9 mouse cellular contexts compared by ENCODE assay signal in genomic region chr1:166049046-166049827, GRCm38 (mm10). TPM values are rescaled to one million over a fixed set of nuclear protein-coding genes. Genes with fewer than 3 reads are reported as not detected.
A peak's percentile ranks its signal among the peaks of the same experiment; 100 is the strongest.
DNase-seq lines count a peak whose midpoint lies in the region; ATAC-seq and TF ChIP-seq lines count a peak whose summit lies in the region.
"Had no signal": no experiment of that assay in that cellular context is flagged by ENCODE, and none has a peak within 500 bp of the region (broad histone marks: within the 10 kb centered on the region; RNA-seq: fewer than 3 reads in every experiment).

No protein-coding gene starts in this region.

- H3K9me3 ChIP-seq in CH12.LX (replicated peaks; ENCODE audit: low read length), result no peaks in the 10 kb centered on the region
- no peaks in the 10 kb centered on the region for H3K9me3 ChIP-seq in forebrain, embryonic 16.5 days (ENCODE audit: control insufficient read depth, low read length)
- H3K9me3 ChIP-seq in liver, embryonic 16.5 days (replicated peaks; ENCODE audit: control insufficient read depth, low read length), result no peaks in the 10 kb centered on the region

- no peak overlapping the region for H3K4me3 ChIP-seq in CH12.LX (replicated peaks in 1 of 3; ENCODE audit: low read depth in 2 of 3, low read length in 2 of 3, poor library complexity in 1 of 3)
- peak overlapping the region; percentile 49 for H3K4me3 ChIP-seq in forebrain, embryonic 16.5 days (replicated peaks; ENCODE audit: low read length)
- no peak overlapping the region for H3K4me3 ChIP-seq in liver, embryonic 16.5 days (ENCODE audit: low read depth, low read length)
- peak overlapping the region; percentile 11; the same call in 1 of the 2 replicates for H3K4me3 ChIP-seq in thymus, adult 2 months (ENCODE audit: control insufficient read depth, insufficient read depth, low read length)
- H3K4me3 ChIP-seq: erythroblast, embryonic 14.5 days had no signal

- TF ChIP-seq POLR2A in CH12.LX (IDR thresholded peaks at IDR 0.05; ENCODE audit: low read depth, low read length), result no peak
- no peak for TF ChIP-seq POLR2A in thymus, adult 2 months (IDR thresholded peaks at IDR 0.05; ENCODE audit: control insufficient read depth, extremely low read depth, insufficient read depth, low read length, poor library complexity)

- in situ Hi-C loops in CH12.LX (cut with MboI; ENCODE audit: low pct_ligation_motif_present, low pct_unique_long_range_greater_than_20kb, low sequenced_read_pairs), result no loop called here

- TF ChIP-seq RAD21 in CH12.LX (IDR thresholded peaks at IDR 0.05; ENCODE audit: low read depth, low read length), result no peak

- H3K79me2 ChIP-seq in CH12.LX (replicated peaks; ENCODE audit: control insufficient read depth, extremely low read depth, insufficient read depth, poor library complexity, severe bottlenecking), result no peaks in the 10 kb centered on the region

- peaks cover 11% of the 10 kb centered on the region for H3K27me3 ChIP-seq in CH12.LX (replicated peaks)
- peaks cover 7% of the 10 kb centered on the region; the same call in 1 of the 2 replicates for H3K27me3 ChIP-seq in forebrain, embryonic 16.5 days (replicated peaks; ENCODE audit: control insufficient read depth, insufficient read depth, low read length)
- peaks cover 34% of the 10 kb centered on the region for H3K27me3 ChIP-seq in liver, embryonic 16.5 days (ENCODE audit: control insufficient read depth, insufficient read depth, low read depth, low read length)
- H3K27me3 ChIP-seq in thymus, adult 2 months (ENCODE audit: control insufficient read depth, insufficient read depth, low read length), result no peaks in the 10 kb centered on the region

- H3K27ac ChIP-seq in CH12.LX (ENCODE audit: insufficient read depth, low read depth), result no peak overlapping the region
- no peak overlapping the region for H3K27ac ChIP-seq in forebrain, embryonic 16.5 days (ENCODE audit: low read length)
- H3K27ac ChIP-seq in liver, embryonic 16.5 days (ENCODE audit: low read length), result no peak overlapping the region
- H3K27ac ChIP-seq in thymus, adult 2 months (ENCODE audit: control insufficient read depth, insufficient read depth, low read length), result no peak overlapping the region

- DNase-seq in frontal cortex, postnatal 10 days (ENCODE audit: low spot score in 2 of 2), result peak; percentile 18 to 30
- DNase-seq in frontal cortex, postnatal 36 days (ENCODE audit: low spot score in 2 of 2), result no peak
- no peak for DNase-seq in CH12.LX (ENCODE audit: extremely low read depth)
- peak; percentile 12 for DNase-seq in thymus, adult 2 months
- DNase-seq in adrenal gland, adult 18-20 months (ENCODE audit: low spot score in 2 of 2), result no peak
- DNase-seq in cerebellum, adult 9-10 months, result no peak

- ATAC-seq in forebrain, embryonic 16.5 days, result peak; percentile 54
- no peak for ATAC-seq in liver, embryonic 16.5 days (ENCODE audit: low read depth)

- 12% methylated on average over 11 of the region's 11 CpGs for WGBS in forebrain, embryonic 16.5 days
- WGBS in liver, embryonic 16.5 days (ENCODE audit: insufficient replicate concordance), result 32% methylated on average over 11 of the region's 11 CpGs
- WGBS in thymus, adult 2 months, result 54% methylated on average over 11 of the region's 11 CpGs

- H3K4me2 ChIP-seq in CH12.LX (ENCODE audit: insufficient read depth, low read depth, poor library complexity, severe bottlenecking), result peak overlapping the region; percentile 86
- peak overlapping the region; percentile 67 for H3K4me2 ChIP-seq in forebrain, embryonic 16.5 days (ENCODE audit: low read length)
- peak overlapping the region; percentile 68 for H3K4me2 ChIP-seq in liver, embryonic 16.5 days (ENCODE audit: low read depth, low read length)

- peaks cover 0 to 6% of the 10 kb centered on the region in 2 experiments; a peak in 2 of 4 replicates for H3K4me1 ChIP-seq in CH12.LX (ENCODE audit: control insufficient read depth in 1 of 2, insufficient read depth in 2 of 2)
- peaks cover 28% of the 10 kb centered on the region for H3K4me1 ChIP-seq in forebrain, embryonic 16.5 days (replicated peaks; ENCODE audit: control insufficient read depth, insufficient read depth, low read length)
- H3K4me1 ChIP-seq in liver, embryonic 16.5 days (ENCODE audit: control insufficient read depth, low read depth, low read length), result no peaks in the 10 kb centered on the region; the same call in none of the 2 replicates
- peaks cover 23% of the 10 kb centered on the region for H3K4me1 ChIP-seq in thymus, adult 2 months (replicated peaks; ENCODE audit: control insufficient read depth, insufficient read depth, low read length)

- dilution Hi-C loops in CH12.LX (cut with MboI; ENCODE audit: extremely low pct_ligation_motif_present, extremely low pct_unique_long_range_greater_than_20kb, low sequenced_read_pairs), result no loop called here

- no peak for TF ChIP-seq EP300 in CH12.LX (IDR thresholded peaks at IDR 0.05; ENCODE audit: low read length)

- TF ChIP-seq CTCF in CH12.LX (conservative IDR thresholded peaks at IDR 0.05 in 1 of 2, IDR thresholded peaks at IDR 0.05 in 1 of 2; ENCODE audit: low read depth in 2 of 2, low read length in 2 of 2), result no peak
- TF ChIP-seq CTCF in thymus, adult 2 months (IDR thresholded peaks at IDR 0.05; ENCODE audit: borderline replicate concordance, control insufficient read depth, extremely low read depth, insufficient read depth, low read length, poor library complexity), result no peak

- H3K9ac ChIP-seq in CH12.LX (ENCODE audit: insufficient read depth, low read depth), result no peak overlapping the region
- no peak overlapping the region for H3K9ac ChIP-seq in forebrain, embryonic 16.5 days (replicated peaks; ENCODE audit: low read depth, low read length)
- H3K9ac ChIP-seq in liver, embryonic 16.5 days (ENCODE audit: low read depth, low read length), result no peak overlapping the region

- no peaks in the 10 kb centered on the region for H3K36me3 ChIP-seq in CH12.LX (replicated peaks in 1 of 2; ENCODE audit: control insufficient read depth in 1 of 2, insufficient read depth in 1 of 2, low read length in 1 of 2)
- no peaks in the 10 kb centered on the region for H3K36me3 ChIP-seq in forebrain, embryonic 16.5 days (ENCODE audit: control insufficient read depth, insufficient read depth)
- H3K36me3 ChIP-seq in liver, embryonic 16.5 days (ENCODE audit: control insufficient read depth, insufficient read depth), result no peaks in the 10 kb centered on the region
- H3K36me3 ChIP-seq in thymus, adult 2 months (ENCODE audit: control insufficient read depth, insufficient read depth, low read length), result no peaks in the 10 kb centered on the region

TF ChIP-seq in CH12.LX, 34 proteins besides CTCF, POLR2A, EP300 and RAD21:
- TF ChIP-seq MYC (IDR thresholded peaks at IDR 0.05; ENCODE audit: low read depth, low read length), result no peak
- TF ChIP-seq POLR2AphosphoS2 (IDR thresholded peaks at IDR 0.05; ENCODE audit: low read depth, low read length), result no peak
- TF ChIP-seq CHD2 (IDR thresholded peaks at IDR 0.05; ENCODE audit: low read length), result no peak
- no peak for TF ChIP-seq E2F4 (IDR thresholded peaks at IDR 0.05; ENCODE audit: insufficient replicate concordance, low read depth, low read length)
- no peak for TF ChIP-seq GABPA (IDR thresholded peaks at IDR 0.05; ENCODE audit: insufficient replicate concordance, low read depth, low read length)
- no peak for TF ChIP-seq USF1 (IDR thresholded peaks at IDR 0.05; ENCODE audit: low read depth, low read length)
- TF ChIP-seq NELFE (IDR thresholded peaks at IDR 0.05; ENCODE audit: low read depth, low read length), result no peak
- TF ChIP-seq SIN3A (IDR thresholded peaks at IDR 0.05; ENCODE audit: low read length), result no peak
- no peak for TF ChIP-seq ZMIZ1 (IDR thresholded peaks at IDR 0.05; ENCODE audit: low read depth, low read length)
- TF ChIP-seq KAT2A (IDR thresholded peaks at IDR 0.05; ENCODE audit: insufficient replicate concordance, low read length), result no peak
- TF ChIP-seq JUN (IDR thresholded peaks at IDR 0.05; ENCODE audit: insufficient read depth, low read depth, low read length), result no peak
- no peak for TF ChIP-seq USF2 (conservative IDR thresholded peaks at IDR 0.05; ENCODE audit: low read depth, low read length)
- TF ChIP-seq ELF1 (IDR thresholded peaks at IDR 0.05; ENCODE audit: low read depth, low read length), result no peak
- TF ChIP-seq PAX5 (IDR thresholded peaks at IDR 0.05; ENCODE audit: low read length), result no peak

RNA-seq across cellular contexts. Expression of gene Pou2f1, which starts 46.8 kb away (rescaled TPM):
- total RNA-seq in CH12.LX (2012; rRNA removed) (6.4 and 8.0 TPM in 2 replicates), CH12.LX (2014; rRNA removed) (6.6 and 7.4 TPM in 2 replicates)
- polyA plus RNA-seq in CH12.LX (2012; ENCODE audit: insufficient read length, low read depth), result 11.7 and 18.3 TPM in 2 replicates
- 22.7 and 22.9 TPM in 2 replicates for polyA plus RNA-seq in forebrain, embryonic 16.5 days (2015; fragmentation: Nextera tagmentation; extraction: Ambion mirVana)
- 4.2 and 4.9 TPM in 2 replicates for polyA plus RNA-seq in liver, embryonic 16.5 days (2015; fragmentation: Nextera tagmentation; extraction: Ambion mirVana)
- 39.7 and 53.4 TPM in 2 replicates for polyA plus RNA-seq in thymus, adult 2 months (2012; rRNA removed)
- total RNA-seq in adrenal gland, adult 18-20 months (2021), result 1 to 10 TPM; 8.2 to 8.4 TPM

Comparison
In these comparisons a context has a peak if more than half of its experiments do, and no peak if none do; other contexts are left out.
1. DNase-seq: peak in frontal cortex, postnatal 10 days (2 of 2) and thymus, adult 2 months (single experiment); none in frontal cortex, postnatal 36 days (0 of 2), CH12.LX (single experiment), adrenal gland, adult 18-20 months (0 of 2) and cerebellum, adult 9-10 months (single experiment).
2. H3K4me3 ChIP-seq: peak in forebrain, embryonic 16.5 days (single experiment) and thymus, adult 2 months (single experiment); none in CH12.LX (0 of 3) and liver, embryonic 16.5 days (single experiment).
3. Peak in every context shown above with its lines, with median percentiles within 50 percentile points of each other: H3K4me2 ChIP-seq.